Mouse (Mus musculus): ENCODE measurements around the gene Syne3. TPM values are rescaled to one million over a fixed set of nuclear protein-coding genes. Genes with fewer than 3 reads are reported as not detected.
A peak's percentile ranks its signal among the peaks of the same experiment; 100 is the strongest.

Gene Syne3
- polyA plus RNA-seq, 1 experiment, result 16.4 TPM

DNA sequence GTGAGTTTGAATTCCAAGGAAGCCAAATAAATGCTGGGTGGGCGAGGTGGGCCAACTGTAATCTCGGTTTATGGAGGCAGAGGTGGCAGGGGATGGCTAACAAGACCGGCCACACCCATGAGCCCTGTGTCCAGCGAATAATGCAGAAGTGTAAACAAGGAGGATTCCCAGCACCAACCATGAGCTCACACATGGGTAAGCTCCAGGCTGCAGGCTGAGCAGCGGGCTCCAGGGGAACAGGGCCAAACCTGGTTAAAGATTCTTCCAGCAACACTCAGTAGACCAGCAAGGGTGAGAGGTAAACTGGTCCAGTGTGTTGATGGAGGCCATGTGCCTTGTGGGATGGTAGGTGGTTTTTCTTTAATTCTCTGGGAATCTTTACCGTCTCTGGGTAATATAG, 53.2 kb downstream of the Syne3 start:
- no peaks in the 10 kb centered on the region for H3K27me3 ChIP-seq (ENCODE audit: control insufficient read depth, insufficient read depth, low read length)
- DNase-seq, result no peak
- no peak overlapping the region for H3K27ac ChIP-seq (ENCODE audit: control insufficient read depth, insufficient read depth, low read length)
- TF ChIP-seq CTCF (IDR thresholded peaks at IDR 0.05; ENCODE audit: borderline replicate concordance, control insufficient read depth, extremely low read depth, insufficient read depth, low read length, poor library complexity) (no peak), POLR2A (IDR thresholded peaks at IDR 0.05; ENCODE audit: control insufficient read depth, extremely low read depth, insufficient read depth, low read length, poor library complexity) (no peak)
- WGBS, result 94% methylated on average over 6 of the region's 6 CpGs
- no peaks in the 10 kb centered on the region for H3K4me1 ChIP-seq (replicated peaks; ENCODE audit: control insufficient read depth, insufficient read depth, low read length)
- peaks cover 14% of the 10 kb centered on the region for H3K36me3 ChIP-seq (ENCODE audit: control insufficient read depth, insufficient read depth, low read length)
- H3K4me3 ChIP-seq (ENCODE audit: control insufficient read depth, insufficient read depth, low read length), result no peak overlapping the region

DNA sequence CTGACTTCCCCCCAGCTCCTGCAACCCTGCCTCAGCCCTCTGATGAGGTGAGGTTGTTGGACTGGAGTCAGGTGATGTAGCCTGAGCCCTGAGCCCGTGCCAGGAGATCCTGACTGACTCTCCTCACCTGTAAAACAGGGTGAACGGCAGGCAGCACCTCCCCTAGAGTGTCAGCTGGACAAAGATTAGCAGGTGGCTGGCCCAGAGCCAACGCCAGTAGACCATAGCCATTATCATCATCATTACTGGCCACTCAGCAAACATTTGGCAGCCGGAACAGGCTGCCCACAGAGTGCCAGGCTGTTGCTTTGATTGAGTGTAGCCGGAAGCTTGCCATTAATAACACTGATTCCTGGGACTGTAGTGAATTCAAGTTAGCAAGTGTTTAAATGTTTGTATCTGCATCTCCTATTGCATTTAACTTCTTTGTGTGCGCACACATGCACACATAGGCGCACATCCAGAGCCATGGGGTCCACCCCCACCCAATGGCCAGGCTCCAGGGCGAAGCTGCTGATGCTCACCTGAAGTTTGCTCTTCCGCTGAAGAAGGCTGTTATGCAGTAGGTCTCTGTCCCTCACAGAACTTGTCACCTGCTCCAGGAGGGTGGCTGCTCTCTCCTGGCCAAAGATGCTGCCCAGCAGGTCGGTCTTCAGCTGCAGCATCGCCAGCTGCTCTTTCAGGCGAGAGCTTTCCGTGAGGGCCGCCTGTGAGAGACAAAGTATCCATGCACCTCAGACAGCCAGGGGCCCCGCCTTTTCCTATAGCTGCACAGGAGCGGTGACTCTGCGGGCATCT, 54.4 kb downstream of the Syne3 start:
- WGBS, result 94% methylated on average over 17 of the region's 17 CpGs
- DNase-seq, result no peak
- Histone ChIP-seq H3K27me3 (ENCODE audit: control insufficient read depth, insufficient read depth, low read length) (no peaks in the 10 kb centered on the region), H3K36me3 (ENCODE audit: control insufficient read depth, insufficient read depth, low read length) (peaks cover 10% of the 10 kb centered on the region; the same call in 1 of the 2 replicates), H3K4me1 (replicated peaks; ENCODE audit: control insufficient read depth, insufficient read depth, low read length) (no peaks in the 10 kb centered on the region), H3K27ac (ENCODE audit: control insufficient read depth, insufficient read depth, low read length) (no peak overlapping the region), H3K4me3 (ENCODE audit: control insufficient read depth, insufficient read depth, low read length) (no peak overlapping the region)
- TF ChIP-seq CTCF (IDR thresholded peaks at IDR 0.05; ENCODE audit: borderline replicate concordance, control insufficient read depth, extremely low read depth, insufficient read depth, low read length, poor library complexity) (no peak), POLR2A (IDR thresholded peaks at IDR 0.05; ENCODE audit: control insufficient read depth, extremely low read depth, insufficient read depth, low read length, poor library complexity) (no peak)

DNA sequence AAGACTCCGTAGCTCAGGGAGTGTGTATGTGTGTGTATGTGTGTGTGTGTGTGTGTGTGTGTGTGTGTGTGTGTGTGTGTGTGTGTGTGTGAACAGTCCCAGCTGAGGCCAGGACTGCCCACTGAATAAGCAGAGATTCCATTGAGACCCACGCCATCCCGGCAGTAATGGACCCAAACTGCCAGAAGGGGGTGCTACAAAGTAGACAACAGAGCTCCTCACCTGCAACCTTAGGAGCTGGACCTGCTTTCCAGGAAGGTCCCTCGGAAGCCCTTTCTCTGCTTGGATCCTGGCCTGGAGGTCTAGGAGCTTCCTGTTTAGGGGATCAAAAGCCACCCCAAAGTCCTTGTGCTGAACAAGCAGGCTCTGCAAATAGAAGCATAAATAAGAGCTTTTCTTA, 55.7 kb downstream of the Syne3 start:
- Histone ChIP-seq H3K4me3 (ENCODE audit: control insufficient read depth, insufficient read depth, low read length) (no peak overlapping the region), H3K27ac (ENCODE audit: control insufficient read depth, insufficient read depth, low read length) (no peak overlapping the region), H3K27me3 (ENCODE audit: control insufficient read depth, insufficient read depth, low read length) (no peaks in the 10 kb centered on the region), H3K4me1 (replicated peaks; ENCODE audit: control insufficient read depth, insufficient read depth, low read length) (no peaks in the 10 kb centered on the region), H3K36me3 (ENCODE audit: control insufficient read depth, insufficient read depth, low read length) (peaks cover 10% of the 10 kb centered on the region; the same call in 1 of the 2 replicates)
- DNase-seq, result peak; percentile 70
- TF ChIP-seq CTCF (IDR thresholded peaks at IDR 0.05; ENCODE audit: borderline replicate concordance, control insufficient read depth, extremely low read depth, insufficient read depth, low read length, poor library complexity) (peak; percentile 70; the same call in 1 of the 2 replicates), POLR2A (IDR thresholded peaks at IDR 0.05; ENCODE audit: control insufficient read depth, extremely low read depth, insufficient read depth, low read length, poor library complexity) (no peak)
- WGBS, result 59% methylated on average over 4 of the region's 4 CpGs

DNA sequence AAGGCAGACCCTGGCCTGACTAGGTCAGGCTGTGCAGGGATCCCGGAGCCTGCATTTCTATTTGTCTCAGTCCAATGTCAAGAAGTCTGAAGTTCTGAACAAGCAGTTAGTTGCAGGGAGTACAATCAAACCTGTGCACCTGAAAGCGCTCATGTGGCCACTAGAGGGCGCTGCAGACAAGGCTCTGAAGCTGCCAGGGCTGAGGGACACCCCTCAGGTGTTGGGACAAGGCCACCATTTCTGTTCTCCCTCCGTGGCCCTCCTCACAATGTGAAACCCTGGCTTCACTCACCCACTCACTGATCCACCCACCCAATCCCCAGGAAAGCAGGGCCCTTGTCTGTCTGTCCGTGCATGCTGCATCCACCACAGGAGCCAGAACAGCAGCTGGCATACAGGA, 57.2 kb downstream of the Syne3 start:
- Histone ChIP-seq H3K36me3 (ENCODE audit: control insufficient read depth, insufficient read depth, low read length) (peaks cover 4% of the 10 kb centered on the region; the same call in 1 of the 2 replicates), H3K4me3 (ENCODE audit: control insufficient read depth, insufficient read depth, low read length) (no peak overlapping the region), H3K27ac (ENCODE audit: control insufficient read depth, insufficient read depth, low read length) (no peak overlapping the region), H3K27me3 (ENCODE audit: control insufficient read depth, insufficient read depth, low read length) (no peaks in the 10 kb centered on the region), H3K4me1 (replicated peaks; ENCODE audit: control insufficient read depth, insufficient read depth, low read length) (no peaks in the 10 kb centered on the region)
- 27% methylated on average over 5 of the region's 5 CpGs for WGBS
- TF ChIP-seq CTCF (IDR thresholded peaks at IDR 0.05; ENCODE audit: borderline replicate concordance, control insufficient read depth, extremely low read depth, insufficient read depth, low read length, poor library complexity), result peak; percentile 87; the same call in 1 of the 2 replicates
- TF ChIP-seq POLR2A (IDR thresholded peaks at IDR 0.05; ENCODE audit: control insufficient read depth, extremely low read depth, insufficient read depth, low read length, poor library complexity), result no peak
- peak; percentile 80 for DNase-seq

DNA sequence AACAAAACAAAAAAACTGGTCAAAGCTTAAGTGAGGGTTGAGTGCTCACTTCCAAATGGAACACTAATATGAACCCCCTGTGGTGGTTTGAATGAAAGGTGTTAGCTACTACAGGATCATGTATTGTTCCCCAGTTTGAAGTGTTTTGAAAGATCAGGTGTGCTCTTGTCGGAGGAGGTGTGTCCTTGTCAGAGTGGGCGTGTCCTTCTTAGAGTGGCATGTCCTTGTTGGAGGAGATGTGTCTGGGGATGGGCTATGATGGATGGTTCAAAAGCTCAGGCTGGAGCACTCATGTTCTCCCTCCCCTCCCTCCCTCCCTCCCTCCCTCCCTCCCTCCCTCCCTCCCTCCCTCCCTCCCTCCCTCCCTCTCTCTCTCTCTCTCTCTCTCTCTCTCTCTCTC, 61.7 kb downstream of the Syne3 start:
- Histone ChIP-seq H3K36me3 (ENCODE audit: control insufficient read depth, insufficient read depth, low read length) (peaks cover 19% of the 10 kb centered on the region), H3K4me1 (replicated peaks; ENCODE audit: control insufficient read depth, insufficient read depth, low read length) (no peaks in the 10 kb centered on the region), H3K4me3 (ENCODE audit: control insufficient read depth, insufficient read depth, low read length) (no peak overlapping the region), H3K27ac (ENCODE audit: control insufficient read depth, insufficient read depth, low read length) (no peak overlapping the region), H3K27me3 (ENCODE audit: control insufficient read depth, insufficient read depth, low read length) (no peaks in the 10 kb centered on the region)
- no peak for DNase-seq
- 90% methylated on average over 2 of the region's 2 CpGs for WGBS
- TF ChIP-seq CTCF (IDR thresholded peaks at IDR 0.05; ENCODE audit: borderline replicate concordance, control insufficient read depth, extremely low read depth, insufficient read depth, low read length, poor library complexity) (no peak), POLR2A (IDR thresholded peaks at IDR 0.05; ENCODE audit: control insufficient read depth, extremely low read depth, insufficient read depth, low read length, poor library complexity) (no peak)

DNA sequence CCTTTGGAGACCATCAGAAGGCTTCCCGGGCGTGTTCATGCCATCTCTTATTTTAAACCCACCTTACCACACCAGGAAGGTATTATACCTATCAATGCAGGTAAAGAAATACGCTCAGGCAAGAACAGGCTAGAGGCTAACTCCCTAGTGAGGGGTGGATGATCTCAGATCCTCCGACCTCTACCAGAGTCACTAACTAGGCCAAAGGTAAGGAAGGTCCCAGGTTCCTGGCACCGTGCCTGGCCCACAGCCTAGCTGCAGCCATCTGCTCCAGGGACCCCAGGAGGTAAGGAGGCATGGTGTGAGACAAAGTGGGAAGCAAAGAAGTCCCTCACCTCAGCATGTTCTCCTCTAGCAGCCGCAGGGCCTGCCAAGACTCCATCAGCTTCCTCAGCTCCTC, 63.4 kb downstream of the Syne3 start:
- TF ChIP-seq CTCF (IDR thresholded peaks at IDR 0.05; ENCODE audit: borderline replicate concordance, control insufficient read depth, extremely low read depth, insufficient read depth, low read length, poor library complexity) (no peak), POLR2A (IDR thresholded peaks at IDR 0.05; ENCODE audit: control insufficient read depth, extremely low read depth, insufficient read depth, low read length, poor library complexity) (no peak)
- no peak overlapping the region for H3K4me3 ChIP-seq (ENCODE audit: control insufficient read depth, insufficient read depth, low read length)
- no peaks in the 10 kb centered on the region for H3K27me3 ChIP-seq (ENCODE audit: control insufficient read depth, insufficient read depth, low read length)
- H3K27ac ChIP-seq (ENCODE audit: control insufficient read depth, insufficient read depth, low read length), result no peak overlapping the region
- peaks cover 26% of the 10 kb centered on the region for H3K36me3 ChIP-seq (ENCODE audit: control insufficient read depth, insufficient read depth, low read length)
- no peaks in the 10 kb centered on the region for H3K4me1 ChIP-seq (replicated peaks; ENCODE audit: control insufficient read depth, insufficient read depth, low read length)
- WGBS, result 97% methylated on average over 6 of the region's 6 CpGs
- no peak for DNase-seq

Data from thymus, adult 2 months (tissue).